8 mouse cellular contexts compared by ENCODE assay signal in the genomic region with DNA sequence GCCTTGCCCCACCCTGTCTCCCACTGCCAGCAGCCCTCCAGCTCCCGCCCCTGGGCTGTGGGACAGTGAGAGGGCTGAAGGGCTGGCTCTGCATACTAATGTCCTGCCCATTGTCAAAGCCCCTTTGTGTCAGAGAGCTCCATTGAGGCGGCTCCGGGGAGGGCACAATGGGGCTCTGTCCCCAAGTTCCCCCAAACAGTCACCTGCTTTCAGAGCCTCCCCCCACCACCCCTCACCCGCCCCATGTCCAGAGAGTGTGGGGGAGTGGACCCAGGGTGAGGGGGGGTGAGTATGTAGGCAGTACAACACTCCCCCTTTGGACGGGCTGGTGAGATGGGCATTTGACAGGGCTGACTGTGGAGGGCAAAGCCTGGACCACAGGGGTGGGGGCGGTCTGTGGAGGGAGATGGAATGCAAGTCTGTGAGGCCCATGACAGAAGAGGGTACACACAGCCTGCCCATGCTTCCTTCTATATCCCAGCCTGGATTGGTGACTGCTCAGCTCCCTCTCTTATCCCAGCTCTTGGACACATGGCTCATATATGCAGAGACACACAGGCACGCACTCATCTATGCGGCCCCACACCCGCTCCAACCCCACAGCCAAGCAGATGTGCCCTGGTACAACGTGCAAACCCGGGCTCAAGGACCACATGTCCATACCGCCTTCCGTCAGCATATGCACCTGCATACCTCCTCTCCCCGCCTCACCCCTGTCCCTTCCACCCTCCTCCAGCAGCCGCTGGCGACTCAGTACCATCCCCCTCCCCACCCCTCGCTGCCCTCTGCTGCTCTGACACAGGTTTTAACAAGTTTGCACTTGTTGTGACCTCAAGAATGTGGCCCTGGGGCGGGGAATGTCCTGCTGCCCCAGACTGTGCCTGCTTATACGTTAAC. TPM values are rescaled to one million over a fixed set of nuclear protein-coding genes. Genes with fewer than 3 reads are reported as not detected.
A peak's percentile ranks its signal among the peaks of the same experiment; 100 is the strongest.
DNase-seq lines count a peak whose midpoint lies in the region; ATAC-seq lines count a peak whose summit lies in the region.

No protein-coding gene starts in this region.

- no peak overlapping the region for H3K9ac ChIP-seq in embryonic facial prominence, embryonic 12.5 days
- no peak overlapping the region for H3K9ac ChIP-seq in limb, embryonic 11.5 days (ENCODE audit: low read length)

- no peaks in the 10 kb centered on the region for H3K9me3 ChIP-seq in embryonic facial prominence, embryonic 12.5 days
- no peaks in the 10 kb centered on the region for H3K9me3 ChIP-seq in limb, embryonic 11.5 days (ENCODE audit: control insufficient read depth, low read length)

- peaks cover 33% of the 10 kb centered on the region for H3K27me3 ChIP-seq in embryonic facial prominence, embryonic 12.5 days
- H3K27me3 ChIP-seq in limb, embryonic 11.5 days (ENCODE audit: control insufficient read depth, insufficient read depth, low read length), result peaks cover 10% of the 10 kb centered on the region; the same call in 1 of the 2 replicates

- 0 out of 2 replicates have a peak, but pooled peaks cover 11% of the 10 kb centered on the region for H3K4me1 ChIP-seq in embryonic facial prominence, embryonic 12.5 days
- peaks cover 8% of the 10 kb centered on the region; the same call in 1 of the 2 replicates for H3K4me1 ChIP-seq in limb, embryonic 11.5 days (ENCODE audit: control insufficient read depth, insufficient read depth, low read length)

- no peak overlapping the region for H3K27ac ChIP-seq in embryonic facial prominence, embryonic 12.5 days
- no peak overlapping the region for H3K27ac ChIP-seq in limb, embryonic 11.5 days (replicated peaks; ENCODE audit: low read depth, low read length)

- 0 out of 2 replicates have a peak overlapping the region, but pooled peaks have one; percentile 6 for H3K4me2 ChIP-seq in embryonic facial prominence, embryonic 12.5 days (replicated peaks)
- H3K4me2 ChIP-seq in limb, embryonic 11.5 days (ENCODE audit: low read depth, severe bottlenecking), result peak overlapping the region; percentile 7

- H3K4me3 ChIP-seq in embryonic facial prominence, embryonic 12.5 days, result no peak overlapping the region
- no peak overlapping the region for H3K4me3 ChIP-seq in limb, embryonic 11.5 days (ENCODE audit: low read depth, low read length)

- DNase-seq in urinary bladder, adult 18-20 months (ENCODE audit: low spot score in 2 of 2), result peak; percentile 27 to 33
- no peak for DNase-seq in urinary bladder, postnatal 10 days (ENCODE audit: low spot score)
- peak; percentile 84 for DNase-seq in kidney, adult 18-20 months
- DNase-seq in limb, embryonic 11.5 days (ENCODE audit: low spot score), result peak; percentile 70
- DNase-seq in retina, postnatal 1 day, result peak; percentile 97
- DNase-seq in gastrocnemius, adult 8-10 months (ENCODE audit: low spot score in 2 of 2), result no peak
- DNase-seq in adrenal gland, postnatal 14 days, result no peak

- no peaks in the 10 kb centered on the region for H3K36me3 ChIP-seq in embryonic facial prominence, embryonic 12.5 days
- H3K36me3 ChIP-seq in limb, embryonic 11.5 days (ENCODE audit: control insufficient read depth, insufficient read depth, low read length), result no peaks in the 10 kb centered on the region

- 6% methylated on average over 19 of the region's 19 CpGs for WGBS in embryonic facial prominence, embryonic 12.5 days
- 14% methylated on average over 19 of the region's 19 CpGs for WGBS in limb, embryonic 11.5 days

- ATAC-seq in embryonic facial prominence, embryonic 12.5 days (ENCODE audit: insufficient number of reproducible peaks, insufficient read depth, low FRiP score, low TSS enrichment), result peak; percentile 78
- peak; percentile 65 for ATAC-seq in limb, embryonic 11.5 days (ENCODE audit: insufficient number of reproducible peaks, low FRiP score, low TSS enrichment, low read depth)

RNA-seq across cellular contexts. Expression of a gene that starts 9.2 kb away (rescaled TPM):
- polyA plus RNA-seq in embryonic facial prominence, embryonic 12.5 days (2016; fragmentation: Nextera tagmentation; extraction: Ambion mirVana), result 0.06 and 0.08 TPM in 2 replicates
- 0.07 and 0.11 TPM in 2 replicates for polyA plus RNA-seq in limb, embryonic 11.5 days (2014; fragmentation: Nextera tagmentation; extraction: Ambion mirVana)
- total RNA-seq in gastrocnemius, adult 8-10 months (2022), result under 1 TPM in 2 of 4 experiments, not detected in 2; 0.04 to 0.05 TPM
- total RNA-seq in adrenal gland, postnatal 14 days (2021), result 0.70 and 0.79 TPM in 2 replicates

RNA-seq across cellular contexts. Expression of a gene that starts 21.0 kb away (rescaled TPM):
- polyA plus RNA-seq in embryonic facial prominence, embryonic 12.5 days (2016; fragmentation: Nextera tagmentation; extraction: Ambion mirVana), result 0.15 and 0.22 TPM in 2 replicates
- polyA plus RNA-seq in limb, embryonic 11.5 days (2014; fragmentation: Nextera tagmentation; extraction: Ambion mirVana), result not detected in 2 replicates
- total RNA-seq in gastrocnemius, adult 8-10 months (2022), result not detected
- 0.07 and 0.30 TPM in 2 replicates for total RNA-seq in adrenal gland, postnatal 14 days (2021)

RNA-seq across cellular contexts. Expression of a gene that starts 26.2 kb away (rescaled TPM):
- polyA plus RNA-seq in embryonic facial prominence, embryonic 12.5 days (2016; fragmentation: Nextera tagmentation; extraction: Ambion mirVana), result 9.9 and 10.3 TPM in 2 replicates
- polyA plus RNA-seq in limb, embryonic 11.5 days (2014; fragmentation: Nextera tagmentation; extraction: Ambion mirVana), result 12.4 and 12.6 TPM in 2 replicates
- 1 to 10 TPM; 3.2 to 3.4 (median 3.2) TPM for total RNA-seq in gastrocnemius, adult 8-10 months (2022)
- total RNA-seq in adrenal gland, postnatal 14 days (2021), result 12.3 and 14.5 TPM in 2 replicates

RNA-seq across cellular contexts. Expression of a gene that starts 52.3 kb away (rescaled TPM):
- polyA plus RNA-seq in embryonic facial prominence, embryonic 12.5 days (2016; fragmentation: Nextera tagmentation; extraction: Ambion mirVana), result 4.5 and 4.7 TPM in 2 replicates
- polyA plus RNA-seq in limb, embryonic 11.5 days (2014; fragmentation: Nextera tagmentation; extraction: Ambion mirVana), result 1.4 and 1.5 TPM in 2 replicates
- 100 to 1,000 TPM; 819 to 944 (median 894) TPM for total RNA-seq in gastrocnemius, adult 8-10 months (2022)
- 315 and 342 TPM in 2 replicates for total RNA-seq in adrenal gland, postnatal 14 days (2021)

Comparison
In these comparisons a context has a peak if more than half of its experiments do, and no peak if none do; other contexts are left out.
1. DNase-seq: peak in urinary bladder, adult 18-20 months (2 of 2), kidney, adult 18-20 months (single experiment), limb, embryonic 11.5 days (single experiment) and retina, postnatal 1 day (single experiment); none in urinary bladder, postnatal 10 days (single experiment), gastrocnemius, adult 8-10 months (0 of 2) and adrenal gland, postnatal 14 days (single experiment).